Mouse (Mus musculus): ENCODE results near the gene Secisbp2l. TPM values are rescaled to one million over a fixed set of nuclear protein-coding genes. Genes with fewer than 3 reads are reported as not detected.
A peak's percentile ranks its signal among the peaks of the same experiment; 100 is the strongest.

Gene Secisbp2l
- polyA plus RNA-seq, 1 experiment from 2014 or later, result 16.7 TPM

DNA sequence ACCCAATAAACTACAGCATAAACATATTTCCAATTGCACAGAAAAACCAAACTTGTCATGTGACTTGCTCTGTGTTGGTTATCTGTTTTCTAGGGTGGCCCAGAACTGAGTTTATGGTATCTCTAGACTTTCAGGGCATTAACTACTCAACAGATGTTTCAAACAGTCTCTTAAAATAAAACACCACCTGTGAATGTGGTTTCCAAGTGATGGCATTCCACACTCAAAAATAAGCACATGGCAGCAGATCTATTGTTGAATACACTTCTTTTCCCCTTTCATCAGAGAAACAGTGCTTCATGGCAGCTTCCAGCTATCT lies 46.7 kb downstream of the Secisbp2l start:
- Histone ChIP-seq H3K4me3 (ENCODE audit: low read depth, low read length) (no peak overlapping the region), H3K9ac (ENCODE audit: low read depth, low read length) (no peak overlapping the region), H3K4me2 (no peak overlapping the region), H3K4me1 (ENCODE audit: control insufficient read depth, insufficient read depth, low read length) (no peaks in the 10 kb centered on the region; the same call in none of the 2 replicates), H3K9me3 (replicated peaks; ENCODE audit: control insufficient read depth, low read length) (no peaks in the 10 kb centered on the region), H3K27ac (ENCODE audit: low read depth, low read length) (no peak overlapping the region), H3K36me3 (ENCODE audit: control insufficient read depth, insufficient read depth, low read length) (peaks cover 11% of the 10 kb centered on the region), H3K27me3 (ENCODE audit: control insufficient read depth, insufficient read depth, low read length) (no peaks in the 10 kb centered on the region)
- ATAC-seq (replicated peaks; ENCODE audit: insufficient number of reproducible peaks, low FRiP score, low TSS enrichment), result no peak

GRCm38 (mm10) chr2:125735333-125736024 lies 47.2 kb downstream of the Secisbp2l start:
- ATAC-seq (replicated peaks; ENCODE audit: insufficient number of reproducible peaks, low FRiP score, low TSS enrichment), result no peak
- WGBS (ENCODE audit: insufficient replicate concordance), result 67% methylated on average over 2 of the region's 2 CpGs
- no peak overlapping the region for H3K27ac ChIP-seq (ENCODE audit: low read depth, low read length)

DNA sequence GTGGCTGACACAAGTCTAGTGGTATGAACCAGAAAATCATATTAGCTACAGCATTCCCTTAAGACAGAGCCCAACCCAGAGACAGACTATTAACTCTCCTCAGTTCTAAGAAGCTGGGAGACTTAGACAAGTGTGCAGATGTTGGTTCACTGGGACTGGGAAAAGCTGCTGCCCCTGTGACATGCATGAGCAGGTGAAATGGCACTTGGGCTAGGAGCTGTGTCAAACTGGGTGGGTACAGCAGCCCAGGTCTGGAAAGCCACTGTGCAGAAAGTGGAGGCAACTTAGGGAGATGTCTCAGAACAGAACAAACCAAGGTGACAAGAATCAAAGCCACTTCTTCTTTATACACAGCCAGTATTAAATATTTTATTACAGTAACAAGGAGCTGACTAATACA lies 47.9 kb downstream of the Secisbp2l start:
- Histone ChIP-seq H3K36me3 (ENCODE audit: control insufficient read depth, insufficient read depth, low read length) (peaks cover 5% of the 10 kb centered on the region; the same call in 1 of the 2 replicates), H3K9ac (ENCODE audit: low read depth, low read length) (no peak overlapping the region), H3K27me3 (ENCODE audit: control insufficient read depth, insufficient read depth, low read length) (no peaks in the 10 kb centered on the region), H3K4me3 (ENCODE audit: low read depth, low read length) (no peak overlapping the region), H3K9me3 (replicated peaks; ENCODE audit: control insufficient read depth, low read length) (no peaks in the 10 kb centered on the region), H3K4me2 (no peak overlapping the region), H3K4me1 (ENCODE audit: control insufficient read depth, insufficient read depth, low read length) (no peaks in the 10 kb centered on the region; the same call in none of the 2 replicates), H3K27ac (ENCODE audit: low read depth, low read length) (no peak overlapping the region)
- no peak for ATAC-seq (replicated peaks; ENCODE audit: insufficient number of reproducible peaks, low FRiP score, low TSS enrichment)

More at GRCm38 (mm10) chr2:125735333-125736024, 47.2 kb downstream of the Secisbp2l start:
- H3K36me3 ChIP-seq (ENCODE audit: control insufficient read depth, insufficient read depth, low read length), result peaks cover 8% of the 10 kb centered on the region
- no peaks in the 10 kb centered on the region; the same call in none of the 2 replicates for H3K4me1 ChIP-seq (ENCODE audit: control insufficient read depth, insufficient read depth, low read length)
- no peaks in the 10 kb centered on the region for H3K9me3 ChIP-seq (replicated peaks; ENCODE audit: control insufficient read depth, low read length)
- H3K4me2 ChIP-seq, result no peak overlapping the region
- H3K4me3 ChIP-seq (ENCODE audit: low read depth, low read length), result no peak overlapping the region
- no peak overlapping the region for H3K9ac ChIP-seq (ENCODE audit: low read depth, low read length)
- no peaks in the 10 kb centered on the region for H3K27me3 ChIP-seq (ENCODE audit: control insufficient read depth, insufficient read depth, low read length)

- 6% methylated on average over 35 of the region's 35 CpGs for WGBS (ENCODE audit: insufficient replicate concordance)
- H3K27ac ChIP-seq (ENCODE audit: low read depth, low read length), result peak overlapping the region; percentile 82
- H3K9ac ChIP-seq (ENCODE audit: low read depth, low read length), result peak overlapping the region; percentile 86
- H3K4me2 ChIP-seq, result peak overlapping the region; percentile 79
- no peaks in the 10 kb centered on the region for H3K36me3 ChIP-seq (ENCODE audit: control insufficient read depth, insufficient read depth, low read length)
- H3K4me3 ChIP-seq (ENCODE audit: low read depth, low read length), result peak overlapping the region; percentile 51
- H3K27me3 ChIP-seq (ENCODE audit: control insufficient read depth, insufficient read depth, low read length), result no peaks in the 10 kb centered on the region
- no peaks in the 10 kb centered on the region; the same call in none of the 2 replicates for H3K4me1 ChIP-seq (ENCODE audit: control insufficient read depth, insufficient read depth, low read length)
- no peaks in the 10 kb centered on the region for H3K9me3 ChIP-seq (replicated peaks; ENCODE audit: control insufficient read depth, low read length)
- peak; percentile 81 for ATAC-seq (replicated peaks; ENCODE audit: insufficient number of reproducible peaks, low FRiP score, low TSS enrichment)
Observed at GRCm38 (mm10) chr2:125731763-125732560, 50.7 kb downstream of the Secisbp2l start.

DNA sequence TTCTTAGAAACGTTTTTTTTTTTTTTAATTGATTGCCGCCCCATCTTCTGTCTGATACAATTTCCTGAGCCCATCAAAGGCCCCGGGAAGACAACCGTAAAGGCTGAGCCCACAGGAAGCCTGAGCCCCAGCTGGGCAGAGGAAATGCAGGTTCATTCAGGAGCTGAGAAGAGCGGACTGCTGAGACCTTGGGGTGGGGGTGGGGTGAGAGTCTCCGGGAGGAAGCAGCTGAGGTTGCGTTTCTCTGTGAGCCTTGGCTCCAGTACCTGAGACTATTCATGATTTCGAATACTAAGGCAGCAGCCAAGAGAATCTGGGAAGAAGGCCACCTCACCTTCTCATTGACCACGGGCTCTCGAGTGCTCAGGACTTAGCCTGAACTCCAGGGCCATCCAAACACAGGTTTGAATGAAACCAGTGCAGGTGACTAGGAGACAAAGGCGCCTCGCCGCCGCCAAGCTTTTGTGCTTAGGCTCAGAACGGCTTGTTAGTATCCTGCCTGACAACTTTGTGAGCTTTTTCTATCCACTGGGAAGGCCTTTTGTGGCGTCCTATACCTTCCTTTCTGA lies 58.0 kb downstream of the Secisbp2l start:
- no peaks in the 10 kb centered on the region for H3K36me3 ChIP-seq (ENCODE audit: control insufficient read depth, insufficient read depth, low read length)
- H3K9ac ChIP-seq (ENCODE audit: low read depth, low read length), result no peak overlapping the region; the same call in 1 of the 2 replicates
- peaks cover 37% of the 10 kb centered on the region for H3K27me3 ChIP-seq (ENCODE audit: control insufficient read depth, insufficient read depth, low read length)
- no peaks in the 10 kb centered on the region for H3K9me3 ChIP-seq (replicated peaks; ENCODE audit: control insufficient read depth, low read length)
- no peak overlapping the region for H3K27ac ChIP-seq (ENCODE audit: low read depth, low read length)
- H3K4me2 ChIP-seq, result peak overlapping the region; percentile 98
- WGBS (ENCODE audit: insufficient replicate concordance), result 1% methylated on average over 16 of the region's 16 CpGs
- ATAC-seq (replicated peaks; ENCODE audit: insufficient number of reproducible peaks, low FRiP score, low TSS enrichment), result no peak
- H3K4me1 ChIP-seq (ENCODE audit: control insufficient read depth, insufficient read depth, low read length), result no peaks in the 10 kb centered on the region
- peak overlapping the region; percentile 60 for H3K4me3 ChIP-seq (ENCODE audit: low read depth, low read length)

- Histone ChIP-seq H3K4me2 (peak within 1 kb of the TSS; percentile 98), H3K9ac (ENCODE audit: low read depth, low read length) (peak within 1 kb of the TSS; percentile 17), H3K27ac (ENCODE audit: low read depth, low read length) (no peak within 1 kb of the TSS), H3K9me3 (replicated peaks; ENCODE audit: control insufficient read depth, low read length) (no peaks in the 10 kb centered on the region), H3K4me3 (ENCODE audit: low read depth, low read length) (peak within 1 kb of the TSS; percentile 60), H3K4me1 (ENCODE audit: control insufficient read depth, insufficient read depth, low read length) (no peaks in the 10 kb centered on the region), H3K36me3 (ENCODE audit: control insufficient read depth, insufficient read depth, low read length) (no peaks in the 10 kb centered on the region), H3K27me3 (ENCODE audit: control insufficient read depth, insufficient read depth, low read length) (peaks cover 37% of the 10 kb centered on the region)
- ATAC-seq (replicated peaks; ENCODE audit: insufficient number of reproducible peaks, low FRiP score, low TSS enrichment), result no peak; the same call in 1 of the 2 replicates
- under 1% methylated on average over 15 of the region's 15 CpGs for WGBS (ENCODE audit: insufficient replicate concordance)
Observed at GRCm38 (mm10) chr2:125724086-125724430, 58.6 kb downstream of the Secisbp2l start, which contains the start of gene Shc4. Gene Shc4 (minus strand): TSS chr2:125724148.

DNA sequence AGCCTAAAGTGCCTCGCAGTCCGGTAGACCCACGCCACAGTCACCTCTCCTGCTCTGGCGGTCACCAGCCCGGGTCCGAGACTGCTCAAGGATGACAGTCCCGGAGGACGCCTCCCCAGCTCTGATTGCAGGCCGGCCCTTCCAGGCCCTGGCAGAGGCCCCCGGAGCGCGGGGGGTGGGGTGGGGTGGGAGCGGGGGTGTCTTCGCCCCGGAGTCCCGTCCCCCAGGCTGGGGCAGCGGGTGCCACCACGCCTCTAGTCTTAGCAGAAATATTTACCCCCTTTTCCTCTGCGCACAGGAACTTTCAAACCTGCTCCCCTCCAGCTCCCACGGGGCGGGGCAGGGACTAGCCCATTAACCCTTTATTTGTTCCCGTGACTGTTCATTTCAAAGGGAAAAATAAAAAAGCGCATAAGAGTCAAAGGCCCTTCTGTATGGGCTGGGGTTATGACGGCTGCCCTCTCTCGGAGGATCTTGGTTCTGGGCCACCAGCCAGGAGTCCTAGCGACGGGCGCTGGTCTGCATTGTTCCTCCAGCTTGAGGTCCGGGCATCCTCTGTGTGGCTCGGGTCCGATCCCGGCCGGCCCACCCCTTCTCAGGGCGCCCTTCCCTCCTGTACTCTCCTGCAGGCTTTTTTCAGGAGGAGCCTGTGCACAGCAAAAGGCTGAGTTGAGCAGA lies 59.1 kb downstream of the Secisbp2l start:
- no peaks in the 10 kb centered on the region for H3K9me3 ChIP-seq (replicated peaks; ENCODE audit: control insufficient read depth, low read length)
- H3K4me2 ChIP-seq, result peak overlapping the region; percentile 98
- WGBS (ENCODE audit: insufficient replicate concordance), result under 1% methylated on average over 32 of the region's 34 CpGs
- ATAC-seq (replicated peaks; ENCODE audit: insufficient number of reproducible peaks, low FRiP score, low TSS enrichment), result peak; percentile 73
- H3K4me1 ChIP-seq (ENCODE audit: control insufficient read depth, insufficient read depth, low read length), result no peaks in the 10 kb centered on the region
- H3K27me3 ChIP-seq (ENCODE audit: control insufficient read depth, insufficient read depth, low read length), result peaks cover 37% of the 10 kb centered on the region
- peak overlapping the region; percentile 60 for H3K4me3 ChIP-seq (ENCODE audit: low read depth, low read length)
- no peaks in the 10 kb centered on the region for H3K36me3 ChIP-seq (ENCODE audit: control insufficient read depth, insufficient read depth, low read length)
- no peak overlapping the region for H3K27ac ChIP-seq (ENCODE audit: low read depth, low read length)
- peak overlapping the region; percentile 17; the same call in 1 of the 2 replicates for H3K9ac ChIP-seq (ENCODE audit: low read depth, low read length)

DNA sequence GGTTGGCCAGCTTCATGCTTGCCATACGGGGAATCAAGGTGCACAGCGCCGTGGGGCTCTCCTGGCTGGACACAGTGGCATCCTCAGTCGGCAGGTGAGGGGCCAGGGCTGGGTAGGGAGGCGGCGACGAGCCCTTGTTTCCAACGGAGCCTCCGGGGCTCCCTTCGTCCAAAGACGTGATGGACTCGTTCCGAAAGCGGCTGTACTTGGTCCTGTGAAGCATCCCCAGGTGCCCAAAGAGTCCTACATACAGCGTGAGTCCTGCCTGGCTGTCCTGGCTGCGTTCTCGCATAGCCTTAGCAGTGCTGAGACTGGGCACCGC lies 59.6 kb downstream of the Secisbp2l start:
- peak overlapping the region; percentile 98 for H3K4me2 ChIP-seq
- peak overlapping the region; percentile 17; the same call in 1 of the 2 replicates for H3K9ac ChIP-seq (ENCODE audit: low read depth, low read length)
- no peak for ATAC-seq (replicated peaks; ENCODE audit: insufficient number of reproducible peaks, low FRiP score, low TSS enrichment)
- no peaks in the 10 kb centered on the region for H3K4me1 ChIP-seq (ENCODE audit: control insufficient read depth, insufficient read depth, low read length)
- peak overlapping the region; percentile 60 for H3K4me3 ChIP-seq (ENCODE audit: low read depth, low read length)
- H3K9me3 ChIP-seq (replicated peaks; ENCODE audit: control insufficient read depth, low read length), result no peaks in the 10 kb centered on the region
- H3K27me3 ChIP-seq (ENCODE audit: control insufficient read depth, insufficient read depth, low read length), result peaks cover 37% of the 10 kb centered on the region
- no peak overlapping the region for H3K27ac ChIP-seq (ENCODE audit: low read depth, low read length)
- no peaks in the 10 kb centered on the region for H3K36me3 ChIP-seq (ENCODE audit: control insufficient read depth, insufficient read depth, low read length)
- 4% methylated on average over 18 of the region's 18 CpGs for WGBS (ENCODE audit: insufficient replicate concordance)

All from heart, embryonic 11.5 days (tissue).